Mouse (Mus musculus) skeletal muscle tissue, adult 2 months (tissue): ENCODE results near the gene Prdm15.
A peak's percentile ranks its signal among the peaks of the same experiment; 100 is the strongest.

Source experiments
- DNase-seq: peaks from one replicate; pipeline ENCODE4 v3.0.0-alpha.2; 2012; ENCODE audit warnings: low read depth, low spot score

Gene Prdm15

GRCm38 (mm10) chr16:97851741-97852319 lies at the start of gene Prdm15:
Gene Prdm15 (minus strand): TSS chr16:97851850.
- peak; percentile 58 for DNase-seq

GRCm38 (mm10) chr16:97897346-97898024 lies 45.8 kb upstream of the Prdm15 start:
- DNase-seq: peak; percentile 89

DNA sequence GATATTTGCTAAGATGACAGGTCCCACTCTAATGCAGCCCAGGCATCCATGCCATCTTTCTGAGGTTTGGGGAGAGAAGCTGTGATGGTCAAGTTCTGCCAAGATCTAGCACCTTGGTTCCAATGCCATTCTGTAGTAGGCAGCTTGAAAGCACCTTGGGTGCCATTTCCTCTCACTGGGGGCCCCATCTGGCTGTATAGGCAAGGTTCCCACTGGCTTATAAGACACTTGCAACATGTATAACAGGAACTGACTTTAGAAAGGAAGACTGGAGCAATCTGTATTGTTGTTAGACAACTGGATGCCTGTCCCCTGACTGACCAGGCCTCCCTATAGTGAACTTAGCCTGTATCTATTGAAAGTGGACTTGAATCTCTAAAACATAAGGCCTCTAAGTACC lies 36.1 kb upstream of the Prdm15 start:
- DNase-seq: no peak

GRCm38 (mm10) chr16:97883696-97884095 lies 32.0 kb upstream of the Prdm15 start:
- peak; percentile 76 for DNase-seq

- DNase-seq: no peak
These were observed 31.2 kb upstream of the Prdm15 start for GRCm38 (mm10) chr16:97882891-97883290.

- peak; percentile 29 for DNase-seq
These were observed 27.5 kb upstream of the Prdm15 start for GRCm38 (mm10) chr16:97879134-97879533.

DNA sequence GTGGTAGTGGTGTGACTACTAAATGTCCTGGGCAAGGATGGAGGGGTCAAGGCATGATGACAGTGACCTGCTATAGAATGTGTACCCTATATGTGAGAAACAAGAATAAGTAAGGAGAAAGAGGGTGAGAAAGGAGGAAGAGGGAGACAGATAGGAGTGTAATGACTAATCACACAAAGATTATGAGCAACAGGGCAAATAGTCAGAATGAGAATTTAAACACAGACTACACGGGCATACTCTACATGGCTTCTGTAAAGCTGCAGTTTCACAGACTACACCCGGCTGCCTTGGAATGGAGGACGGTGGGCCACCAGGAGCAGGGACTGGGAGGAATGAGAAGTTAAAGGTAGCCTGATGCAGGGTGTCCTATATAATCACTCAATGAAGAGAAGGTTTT lies 25.9 kb upstream of the Prdm15 start:
- no peak for DNase-seq

GRCm38 (mm10) chr16:97875101-97875500 lies 23.5 kb upstream of the Prdm15 start:
- DNase-seq: no peak

DNA sequence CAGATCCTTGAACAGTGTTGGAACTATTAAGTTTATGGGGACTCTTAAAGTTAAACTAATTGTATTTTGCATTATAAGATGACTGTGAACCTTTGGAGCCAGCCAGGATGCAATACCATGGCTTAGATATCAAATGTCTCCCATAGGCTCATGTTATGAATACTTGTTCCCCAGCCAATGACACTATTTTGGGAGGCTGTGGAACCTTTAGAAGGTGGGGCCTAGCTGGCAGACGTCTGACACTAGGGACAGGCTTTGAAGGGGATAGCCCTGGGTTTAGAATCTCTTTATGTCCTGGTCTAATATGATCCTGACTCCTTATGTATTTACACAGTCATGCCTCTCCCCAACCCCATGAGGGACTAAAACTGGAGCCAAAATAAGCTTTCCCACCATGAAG lies 22.7 kb upstream of the Prdm15 start:
- peak; percentile 72 for DNase-seq

DNA sequence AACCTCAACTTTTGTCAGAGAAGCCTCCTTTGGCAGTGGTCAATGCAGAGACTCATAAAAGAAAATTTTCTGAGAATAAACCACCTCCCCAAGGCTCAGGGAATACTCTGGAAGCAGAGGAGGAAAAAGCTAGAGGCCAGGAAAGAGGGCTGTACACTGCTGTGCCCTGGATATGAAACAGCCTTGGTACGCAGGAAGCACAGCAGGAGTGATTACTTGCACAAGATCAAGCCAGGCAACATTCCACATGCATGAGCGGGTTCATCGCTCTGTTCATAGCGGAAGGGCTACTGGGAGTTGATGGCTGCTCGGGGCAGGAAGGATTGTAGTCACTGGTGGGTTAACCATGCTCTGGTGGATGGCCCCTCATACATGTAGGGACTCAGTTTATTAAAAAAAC lies 21.0 kb upstream of the Prdm15 start:
- no peak for DNase-seq

GRCm38 (mm10) chr16:97869193-97870102 lies 17.8 kb upstream of the Prdm15 start:
- no peak for DNase-seq

- no peak for DNase-seq
These were observed 12.3 kb upstream of the Prdm15 start for GRCm38 (mm10) chr16:97863932-97864467.

DNA sequence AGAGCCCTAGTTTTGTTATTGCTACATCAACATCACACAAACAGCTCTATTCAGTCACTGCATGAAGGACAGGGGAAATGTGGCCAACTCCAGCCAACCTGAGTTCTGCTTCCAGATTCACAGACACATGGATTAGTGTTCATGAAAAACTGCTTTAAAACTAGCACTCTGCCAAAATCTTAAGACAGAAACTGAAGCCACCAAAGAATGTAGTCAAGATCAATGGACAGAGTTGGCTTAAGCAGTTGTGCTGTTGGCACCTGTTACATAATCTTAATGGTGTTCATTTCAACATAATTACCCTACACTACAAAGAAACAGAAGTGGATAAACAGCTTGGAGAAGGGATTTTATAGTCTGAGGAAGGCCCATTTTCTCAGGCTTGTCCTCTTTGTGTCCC lies 4.4 kb upstream of the Prdm15 start:
- no peak for DNase-seq

GRCm38 (mm10) chr16:97851061-97851740 lies 449 bp downstream of the Prdm15 start:
- DNase-seq: peak; percentile 83

GRCm38 (mm10) chr16:97850667-97851060 lies 986 bp downstream of the Prdm15 start:
- DNase-seq: no peak

GRCm38 (mm10) chr16:97848832-97849231 lies 2.8 kb downstream of the Prdm15 start:
- no peak for DNase-seq

- DNase-seq: no peak
These were observed 6.4 kb downstream of the Prdm15 start for GRCm38 (mm10) chr16:97844967-97845937.

DNA sequence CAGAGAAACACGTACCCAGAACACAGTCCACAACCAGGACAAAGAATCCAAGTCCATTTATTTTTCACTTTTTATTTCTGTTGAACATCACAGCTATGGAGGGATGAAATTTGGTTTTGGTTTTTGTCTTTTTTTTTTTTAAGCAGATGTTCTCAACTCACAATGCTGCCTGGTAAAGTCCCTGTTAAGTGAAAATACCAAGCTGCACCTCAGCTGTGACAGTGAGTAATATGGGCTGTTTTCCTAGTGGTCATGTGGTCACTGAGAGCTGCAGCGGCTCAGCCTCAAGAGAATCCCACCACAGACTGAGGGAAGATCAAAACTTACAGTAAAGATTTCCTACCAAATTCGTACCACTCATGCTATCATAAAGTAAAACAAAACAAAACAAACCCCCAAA lies 19.5 kb downstream of the Prdm15 start:
- no peak for DNase-seq

GRCm38 (mm10) chr16:97828207-97828606 lies 23.4 kb downstream of the Prdm15 start:
- DNase-seq: no peak

- no peak for DNase-seq
These were observed 28.2 kb downstream of the Prdm15 start for GRCm38 (mm10) chr16:97823311-97824007.
